Mouse (Mus musculus): ENCODE measurements around the gene Adrm1.

DNA sequence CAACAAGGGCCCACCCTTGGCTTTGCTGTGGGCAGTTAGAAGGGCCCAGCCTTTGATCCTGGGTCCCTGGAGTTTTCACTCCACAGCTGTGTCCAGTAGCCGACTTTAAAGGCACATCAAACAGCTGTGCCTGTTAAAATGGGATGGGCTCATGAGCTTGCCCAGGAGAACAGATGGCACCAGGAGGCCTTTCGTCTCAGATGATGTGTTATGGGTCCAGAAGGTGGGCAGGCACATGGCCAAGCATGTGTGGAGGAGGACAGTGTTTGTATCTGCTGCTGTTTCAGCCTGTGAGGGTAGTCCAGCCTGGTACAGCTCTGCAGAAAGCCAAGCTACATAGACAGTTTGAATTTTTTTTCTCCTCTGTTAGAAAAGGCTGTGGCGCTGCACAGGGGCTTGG lies 16.5 kb upstream of the Adrm1 start:
- TF ChIP-seq CTCF (IDR thresholded peaks at IDR 0.05; ENCODE audit: low read depth, low read length) (no peak), POLR2A (IDR thresholded peaks at IDR 0.05; ENCODE audit: insufficient read depth, low read length) (no peak)

Data from ES-Bruce4 (cell line).